Comparison of ENCODE assay signal across 11 mouse cellular contexts in the genomic region with DNA sequence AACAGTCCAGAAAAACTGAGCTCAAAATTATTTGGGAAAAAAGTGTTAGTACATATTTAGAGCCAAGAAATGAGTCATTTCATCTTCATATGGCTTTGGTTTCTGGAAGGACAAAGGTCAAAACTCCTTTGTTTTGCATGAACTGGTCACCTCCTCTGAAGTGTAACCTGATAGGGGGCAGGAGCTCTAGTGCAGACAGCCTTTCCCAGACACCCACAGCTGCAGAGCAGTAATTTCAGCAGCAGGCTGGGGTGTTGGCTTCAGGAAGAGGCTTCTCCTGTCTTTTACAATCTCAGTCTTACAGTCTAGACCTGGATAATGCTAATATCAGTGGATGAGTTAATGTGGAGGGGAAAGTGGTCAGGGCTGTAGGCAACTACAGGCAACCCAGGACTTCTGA.
DNase-seq lines count a peak whose midpoint lies in the region; ATAC-seq and TF ChIP-seq lines count a peak whose summit lies in the region.
"Had no signal": no experiment of that assay in that cellular context is flagged by ENCODE, and none has a peak within 500 bp of the region (broad histone marks: within the 10 kb centered on the region; RNA-seq: fewer than 3 reads in every experiment).

No protein-coding gene starts in this region.

- H3K9ac ChIP-seq in lung, embryonic 14.5 days, result no peak overlapping the region
- H3K9ac ChIP-seq in limb, embryonic 14.5 days (ENCODE audit: low read depth, low read length, severe bottlenecking), result no peak overlapping the region
- no peak overlapping the region for H3K9ac ChIP-seq in hindbrain, embryonic 12.5 days
- H3K9ac ChIP-seq: forebrain, embryonic 15.5 days had no signal

- H3K4me2 ChIP-seq in lung, embryonic 14.5 days, result no peak overlapping the region
- no peak overlapping the region for H3K4me2 ChIP-seq in limb, embryonic 14.5 days (replicated peaks; ENCODE audit: low read depth, low read length, severe bottlenecking)
- no peak overlapping the region for H3K4me2 ChIP-seq in hindbrain, embryonic 12.5 days (replicated peaks)
- H3K4me2 ChIP-seq: forebrain, embryonic 15.5 days had no signal

- TF ChIP-seq CTCF in lung, embryonic 14.5 days (IDR thresholded peaks at IDR 0.05; ENCODE audit: low read depth), result no peak

- peak; percentile 88 for ATAC-seq in lung, embryonic 14.5 days (ENCODE audit: insufficient read depth)
- ATAC-seq in limb, embryonic 14.5 days (ENCODE audit: low FRiP score, low read depth), result no peak
- ATAC-seq in hindbrain, embryonic 12.5 days (ENCODE audit: low FRiP score), result no peak
- ATAC-seq: forebrain, embryonic 15.5 days; midbrain, embryonic 16.5 days had no signal

- no peak overlapping the region for H3K4me3 ChIP-seq in lung, embryonic 14.5 days (ENCODE audit: low read depth, low read length)
- no peak overlapping the region for H3K4me3 ChIP-seq in limb, embryonic 14.5 days (replicated peaks; ENCODE audit: low read length)
- no peak overlapping the region for H3K4me3 ChIP-seq in hindbrain, embryonic 12.5 days
- H3K4me3 ChIP-seq: forebrain, embryonic 15.5 days had no signal

- no peaks in the 10 kb centered on the region for H3K27me3 ChIP-seq in lung, embryonic 14.5 days (ENCODE audit: insufficient read depth, low read length)
- H3K27me3 ChIP-seq in limb, embryonic 14.5 days (ENCODE audit: control insufficient read depth, insufficient read depth, low read length), result no peaks in the 10 kb centered on the region
- no peaks in the 10 kb centered on the region for H3K27me3 ChIP-seq in hindbrain, embryonic 12.5 days
- H3K27me3 ChIP-seq: forebrain, embryonic 15.5 days had no signal

- H3K9me3 ChIP-seq in lung, embryonic 14.5 days (ENCODE audit: low read depth, low read length), result no peaks in the 10 kb centered on the region
- H3K9me3 ChIP-seq in limb, embryonic 14.5 days (ENCODE audit: control insufficient read depth, low read length), result no peaks in the 10 kb centered on the region
- no peaks in the 10 kb centered on the region for H3K9me3 ChIP-seq in hindbrain, embryonic 12.5 days (replicated peaks)
- H3K9me3 ChIP-seq: forebrain, embryonic 15.5 days had no signal

- H3K4me1 ChIP-seq in lung, embryonic 14.5 days (ENCODE audit: insufficient read depth), result no peaks in the 10 kb centered on the region
- H3K4me1 ChIP-seq in limb, embryonic 14.5 days (ENCODE audit: control insufficient read depth, insufficient read depth, low read length), result no peaks in the 10 kb centered on the region
- 0 out of 2 replicates have a peak, but pooled peaks cover 2% of the 10 kb centered on the region for H3K4me1 ChIP-seq in hindbrain, embryonic 12.5 days

- DNase-seq in adrenal gland, postnatal 10 days, result peak; percentile 16
- no peak for DNase-seq in adrenal gland, postnatal 25 days
- peak; percentile 58 for DNase-seq in lung, embryonic 14.5 days
- no peak for DNase-seq in lung, postnatal 36 days
- DNase-seq in embryo, embryonic 11.5 days (ENCODE audit: low read depth, low spot score), result peak; percentile 36
- peak; percentile 22 for DNase-seq in limb, embryonic 14.5 days (ENCODE audit: low spot score)
- DNase-seq in cerebellum, postnatal 10 days, result no peak
- DNase-seq: cerebellum, adult 9-11 months had no signal

- no peaks in the 10 kb centered on the region for H3K36me3 ChIP-seq in lung, embryonic 14.5 days (ENCODE audit: insufficient read depth)
- no peaks in the 10 kb centered on the region for H3K36me3 ChIP-seq in limb, embryonic 14.5 days (ENCODE audit: control insufficient read depth, insufficient read depth, low read length)
- H3K36me3 ChIP-seq in hindbrain, embryonic 12.5 days, result no peaks in the 10 kb centered on the region
- H3K36me3 ChIP-seq: forebrain, embryonic 15.5 days had no signal

- no peak for TF ChIP-seq POLR2A in limb, embryonic 14.5 days (IDR thresholded peaks at IDR 0.05; ENCODE audit: borderline replicate concordance, extremely low read depth, insufficient read depth, insufficient read length)

- no peak overlapping the region for H3K27ac ChIP-seq in lung, embryonic 14.5 days (ENCODE audit: low read depth)
- H3K27ac ChIP-seq in limb, embryonic 14.5 days (replicated peaks; ENCODE audit: low read depth, low read length), result no peak overlapping the region
- no peak overlapping the region for H3K27ac ChIP-seq in hindbrain, embryonic 12.5 days
- H3K27ac ChIP-seq: forebrain, embryonic 15.5 days had no signal

Comparison
In these comparisons a context has a peak if more than half of its experiments do, and no peak if none do; other contexts are left out.
1. DNase-seq: peak in adrenal gland, postnatal 10 days (single experiment), lung, embryonic 14.5 days (single experiment), embryo, embryonic 11.5 days (single experiment) and limb, embryonic 14.5 days (single experiment); none in adrenal gland, postnatal 25 days (single experiment), lung, postnatal 36 days (single experiment) and cerebellum, postnatal 10 days (0 of 2).